Mouse (Mus musculus): ENCODE measurements around the gene Ccdc87. TPM values are rescaled to one million over a fixed set of nuclear protein-coding genes. Genes with fewer than 3 reads are reported as not detected.

Ccdc87 gene
- total RNA-seq, 2 experiments from 2014 or later = not detected

- intact Hi-C loops (cut with DNase I) = no loop called here
- no peak for DNase-seq (ENCODE audit: low spot score)
Measured at GRCm38 (mm10) chr19:4879324-4879703, 40.1 kb downstream of the Ccdc87 start.

- intact Hi-C loops (cut with DNase I) = no loop called here
- no peak for DNase-seq (ENCODE audit: low spot score)
Measured at GRCm38 (mm10) chr19:4883961-4884360, 44.8 kb downstream of the Ccdc87 start.

- intact Hi-C loops (cut with DNase I) = no loop called here
- no peak for DNase-seq (ENCODE audit: low spot score)
Measured at GRCm38 (mm10) chr19:4889791-4890190, 50.6 kb downstream of the Ccdc87 start.

- DNase-seq (ENCODE audit: low spot score) = no peak
- intact Hi-C loops (cut with DNase I) = no loop called here
Measured at GRCm38 (mm10) chr19:4891798-4892197, 52.6 kb downstream of the Ccdc87 start.

Other genes with a start within 250 kb of the Ccdc87 start
- 10 to 100 TPM in 1 of 2 experiments, 1 to 10 TPM in 1; 9.5 to 10.5 TPM for gene Lrfn4, start 223.7 kb upstream of the Ccdc87 start, total RNA-seq (2021)
- gene Rce1, start 213.7 kb upstream of the Ccdc87 start, total RNA-seq (2021) = 10 to 100 TPM; 10.9 to 11.1 TPM
- gene Gm960, start 140.7 kb upstream of the Ccdc87 start, total RNA-seq (2021) = not detected
- gene Sptbn2, start 128.2 kb upstream of the Ccdc87 start, total RNA-seq (2021) = under 1 TPM; 0.31 to 0.60 TPM
- 1 to 10 TPM; 6.7 to 7.4 TPM for gene Rbm4b, start 82.9 kb upstream of the Ccdc87 start, total RNA-seq (2021)
- 10 to 100 TPM; 45.7 to 48.0 TPM for gene Rbm4, start 45.5 kb upstream of the Ccdc87 start, total RNA-seq (2021)
- gene Gm21992, start 27.8 kb upstream of the Ccdc87 start, total RNA-seq (2021) = 10 to 100 TPM; 12.7 to 17.2 TPM
- 10 to 100 TPM; 15.3 to 25.9 TPM for gene Rbm14, start 27.7 kb upstream of the Ccdc87 start, total RNA-seq (2021)
- 10 to 100 TPM; 26.2 to 26.6 TPM for gene Ccs, start within 50 bp of the Ccdc87 start, total RNA-seq (2021)
- 10 to 100 TPM; 77.9 to 82.6 TPM for gene Ctsf, start 15.8 kb downstream of the Ccdc87 start, total RNA-seq (2021)
- under 1 TPM; 0.42 to 0.53 TPM for gene Actn3, start 38.5 kb downstream of the Ccdc87 start, total RNA-seq (2021)
- gene Zdhhc24, start 39.3 kb downstream of the Ccdc87 start, total RNA-seq (2021) = 1 to 10 TPM; 2.6 to 4.0 TPM
- gene Bbs1, start 67.3 kb downstream of the Ccdc87 start, total RNA-seq (2021) = 1 to 10 TPM; 4.0 to 4.1 TPM
- 10 to 100 TPM; 17.5 to 19.6 TPM for gene Dpp3, start 88.9 kb downstream of the Ccdc87 start, total RNA-seq (2021)
- 1 to 10 TPM; 1.0 to 1.3 TPM for gene Peli3, start 103.8 kb downstream of the Ccdc87 start, total RNA-seq (2021)
- gene Mrpl11, start 122.8 kb downstream of the Ccdc87 start, total RNA-seq (2021) = 10 to 100 TPM; 70.9 to 73.2 TPM
- under 1 TPM in 1 of 2 experiments, not detected in 1; 0.06 TPM for gene Npas4, start 150.9 kb downstream of the Ccdc87 start, total RNA-seq (2021)
- gene Slc29a2, start 184.5 kb downstream of the Ccdc87 start, total RNA-seq (2021) = 10 to 100 TPM; 12.2 to 13.3 TPM
- 10 to 100 TPM; 47.0 to 47.3 TPM for gene B4gat1, start 199.5 kb downstream of the Ccdc87 start, total RNA-seq (2021)
- 1 to 10 TPM; 2.2 TPM for gene AC124502.3, start 199.5 kb downstream of the Ccdc87 start, total RNA-seq (2021)
- gene Brms1, start 202.0 kb downstream of the Ccdc87 start, total RNA-seq (2021) = 10 to 100 TPM; 11.4 to 12.3 TPM
- 1 to 10 TPM; 1.6 to 3.4 TPM for gene Rin1, start 211.1 kb downstream of the Ccdc87 start, total RNA-seq (2021)
- gene Cd248, start 228.7 kb downstream of the Ccdc87 start, total RNA-seq (2021) = 10 to 100 TPM; 15.3 to 16.1 TPM
- gene Tmem151a, start 246.2 kb downstream of the Ccdc87 start, total RNA-seq (2021) = 1 to 10 TPM; 4.0 to 4.8 TPM
- 10 to 100 TPM; 91.5 to 92.6 TPM for gene Yif1a, start 249.2 kb downstream of the Ccdc87 start, total RNA-seq (2021)

Data from heart, postnatal 25 days (tissue).